Mouse (Mus musculus): ENCODE results near the gene Coa4.
A peak's percentile ranks its signal among the peaks of the same experiment; 100 is the strongest.
"Not testable (repeated sequence)": the region's sequence is repeated elsewhere in the genome, so short reads cannot be mapped to it uniquely, and the experiment has no call there.

The Coa4 gene

GRCm38 (mm10) chr7:100561861-100562587, 25.2 kb downstream of the Coa4 start:
- DNase-seq (ENCODE audit: low spot score) = no peak

- not testable (repeated sequence) for DNase-seq (ENCODE audit: low spot score)
Measured at GRCm38 (mm10) chr7:100567238-100567637, 30.4 kb downstream of the Coa4 start.

- DNase-seq (ENCODE audit: low spot score) = no peak
Measured at GRCm38 (mm10) chr7:100569907-100570306, 33.0 kb downstream of the Coa4 start.

- no peak for DNase-seq (ENCODE audit: low spot score)
Measured at GRCm38 (mm10) chr7:100570930-100571715, 34.3 kb downstream of the Coa4 start.

GRCm38 (mm10) chr7:100572061-100572460, 35.2 kb downstream of the Coa4 start:
- DNase-seq (ENCODE audit: low spot score) = no peak

- DNase-seq (ENCODE audit: low spot score) = no peak
Measured at GRCm38 (mm10) chr7:100572704-100573103, 35.8 kb downstream of the Coa4 start.

- DNase-seq (ENCODE audit: low spot score) = no peak
Measured at GRCm38 (mm10) chr7:100578794-100579193, 41.9 kb downstream of the Coa4 start.

- DNase-seq (ENCODE audit: low spot score) = no peak
Measured at GRCm38 (mm10) chr7:100582235-100582634, 45.4 kb downstream of the Coa4 start.

- DNase-seq (ENCODE audit: low spot score) = peak; percentile 78
Measured at GRCm38 (mm10) chr7:100582727-100583236, 45.9 kb downstream of the Coa4 start.

- no peak for DNase-seq (ENCODE audit: low spot score)
Measured at GRCm38 (mm10) chr7:100589816-100590215, 52.9 kb downstream of the Coa4 start.
